Mouse (Mus musculus) embryonic facial prominence, embryonic 12.5 days (tissue): ENCODE results near the gene Rnf145. TPM values are rescaled to one million over a fixed set of nuclear protein-coding genes. Genes with fewer than 3 reads are reported as not detected.

Experiments
- ATAC-seq: fragments of 200-750 bp; cut with Nextera tagmentation; 2 replicates; pipeline ENCODE4 v1.8.0; 2017; ENCODE audit not compliant: insufficient number of reproducible peaks, insufficient read depth, low FRiP score, low TSS enrichment
- H3K27ac ChIP-seq: fragments of 300-500 bp; sonication (generic); 2 replicates; pipeline ENCODE4 v1.5.1; 2016; ENCODE audit warnings: mild to moderate bottlenecking
- H3K27me3 ChIP-seq: fragments of 300-500 bp; sonication (generic); 2 replicates; pipeline ENCODE4 v1.6.1; 2016; ENCODE audit warnings: mild to moderate bottlenecking, moderate library complexity
- H3K36me3 ChIP-seq: fragments of 300-500 bp; sonication (generic); 2 replicates; pipeline ENCODE4 v1.6.1; 2016; ENCODE audit warnings: mild to moderate bottlenecking
- H3K4me1 ChIP-seq: fragments of 300-500 bp; sonication (generic); 2 replicates; pipeline ENCODE4 v1.6.1; 2016
- H3K4me2 ChIP-seq: fragments of 300-500 bp; sonication (generic); replicated peaks from 2 replicates; pipeline ENCODE4 v1.6.1; 2016; ENCODE audit warnings: mild to moderate bottlenecking, moderate library complexity
- H3K4me3 ChIP-seq: fragments of 300-500 bp; sonication (generic); 2 replicates; pipeline ENCODE4 v1.5.1; 2016; ENCODE audit warnings: mild to moderate bottlenecking
- H3K9ac ChIP-seq: fragments of 300-500 bp; sonication (generic); 2 replicates; pipeline ENCODE4 v1.6.1; 2016; ENCODE audit warnings: mild to moderate bottlenecking, moderate library complexity
- H3K9me3 ChIP-seq: fragments of 300-500 bp; sonication (generic); 2 replicates; pipeline ENCODE4 v1.6.1; 2016; ENCODE audit warnings: mild to moderate bottlenecking, moderate library complexity
- WGBS: fragments of 180-500 bp; shearing (Covaris S2); methylation state at CpG from one replicate; pipeline ENCODE4 v1.1.7; 2016; 5-methylcytosine and 5-hydroxymethylcytosine counted together
- polyA plus RNA-seq: library from polyadenylated mRNA; unstranded; fragments of >200 nt; fragmentation: Nextera tagmentation; extraction: Ambion mirVana; gene quantifications from 2 replicates; pipeline ENCODE4 v1.2.1, GENCODE M21; 2016

Rnf145 gene
- polyA plus RNA-seq, 1 experiment from 2014 or later = 100 TPM

DNA sequence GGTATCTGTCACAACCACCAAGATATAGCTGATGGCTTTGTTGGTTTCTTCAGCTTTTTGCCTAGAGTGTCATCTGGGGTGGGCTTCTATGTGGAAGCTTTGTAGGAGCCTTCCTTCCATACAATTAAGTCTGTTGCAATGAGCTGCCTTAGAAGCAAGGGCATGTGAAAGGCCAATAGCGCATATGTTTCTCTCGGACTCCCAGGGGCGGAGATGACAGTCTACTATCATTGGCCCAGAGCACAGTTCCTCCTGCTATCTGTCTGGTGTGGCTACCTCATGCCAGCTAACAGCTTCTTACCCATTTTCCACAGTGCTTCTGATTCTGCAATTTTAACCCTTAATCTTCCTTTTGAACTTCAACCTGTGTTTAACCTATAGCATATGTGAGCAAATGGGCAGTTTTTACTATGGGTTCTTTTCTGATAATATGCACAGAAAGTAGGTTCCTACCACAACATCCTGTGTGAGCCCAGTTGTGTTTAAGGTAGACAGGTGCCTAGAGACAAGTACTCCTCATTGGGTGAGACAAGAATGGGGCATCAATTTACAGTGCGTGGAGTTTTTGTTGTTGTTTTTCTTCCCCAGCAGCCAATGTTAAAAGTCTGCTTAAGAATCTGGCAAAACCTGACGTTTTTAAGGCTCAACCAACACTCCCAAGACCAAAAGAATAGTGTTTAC is 24.0 kb upstream of the Rnf145 start:
- no peaks in the 10 kb centered on the region; the same call in 1 of the 2 replicates for H3K9me3 ChIP-seq
- H3K27me3 ChIP-seq = no peaks in the 10 kb centered on the region
- no peak for ATAC-seq

GRCm38 (mm10) chr11:44496217-44496616 is 22.5 kb upstream of the Rnf145 start:
- WGBS = 37% methylated on average over 3 of the region's 3 CpGs
- Histone ChIP-seq H3K4me3 (no peak overlapping the region), H3K4me1 (0 out of 2 replicates have a peak, but pooled peaks cover 7% of the 10 kb centered on the region), H3K36me3 (no peaks in the 10 kb centered on the region), H3K9me3 (no peaks in the 10 kb centered on the region; the same call in 1 of the 2 replicates), H3K27me3 (no peaks in the 10 kb centered on the region), H3K9ac (no peak overlapping the region), H3K27ac (no peak overlapping the region), H3K4me2 (no peak overlapping the region)
- ATAC-seq = no peak

More for the DNA sequence above, 24.0 kb upstream of the Rnf145 start:
- no peaks in the 10 kb centered on the region for H3K36me3 ChIP-seq
- 0 out of 2 replicates have a peak, but pooled peaks cover 7% of the 10 kb centered on the region for H3K4me1 ChIP-seq
- no peak overlapping the region for H3K4me2 ChIP-seq
- H3K4me3 ChIP-seq = no peak overlapping the region
- 81% methylated on average over 5 of the region's 5 CpGs for WGBS
- no peak overlapping the region for H3K9ac ChIP-seq
- no peak overlapping the region for H3K27ac ChIP-seq

- Histone ChIP-seq H3K27ac (no peak overlapping the region), H3K27me3 (no peaks in the 10 kb centered on the region), H3K4me2 (no peak overlapping the region), H3K36me3 (no peaks in the 10 kb centered on the region), H3K4me1 (0 out of 2 replicates have a peak, but pooled peaks cover 7% of the 10 kb centered on the region), H3K9me3 (no peaks in the 10 kb centered on the region), H3K9ac (no peak overlapping the region), H3K4me3 (no peak overlapping the region)
- 67% methylated on average over 13 of the region's 13 CpGs for WGBS
- no peak for ATAC-seq
These were observed 20.1 kb upstream of the Rnf145 start for GRCm38 (mm10) chr11:44498412-44499272.

DNA sequence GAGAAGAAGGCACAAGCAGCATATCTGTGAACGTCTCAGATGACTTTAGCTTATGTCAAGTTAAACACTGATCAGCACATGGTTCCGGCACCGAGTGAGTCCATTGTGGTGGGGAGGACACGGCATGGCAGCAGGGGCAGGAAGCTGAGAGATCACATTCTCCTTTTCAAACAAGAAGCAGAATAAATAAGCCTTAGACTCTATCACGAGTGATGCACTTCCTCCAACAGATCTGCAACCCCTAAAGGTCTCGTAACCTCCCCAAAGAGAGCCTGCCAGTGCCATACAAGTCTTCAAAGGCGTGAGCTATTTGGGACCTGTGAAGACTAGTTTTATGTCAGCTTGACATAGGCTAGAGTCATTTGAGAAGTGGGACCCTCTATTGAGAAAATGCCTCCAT is 17.8 kb upstream of the Rnf145 start:
- ATAC-seq = no peak
- 75% methylated on average over 7 of the region's 7 CpGs for whole genome bisulfite sequencing

GRCm38 (mm10) chr11:44501477-44501876 is 17.3 kb upstream of the Rnf145 start:
- ATAC-seq = no peak
- Histone ChIP-seq H3K27ac (no peak overlapping the region), H3K4me2 (no peak overlapping the region), H3K4me1 (0 out of 2 replicates have a peak, but pooled peaks cover under 1% of the 10 kb centered on the region), H3K9me3 (no peaks in the 10 kb centered on the region), H3K9ac (no peak overlapping the region), H3K27me3 (no peaks in the 10 kb centered on the region), H3K36me3 (no peaks in the 10 kb centered on the region), H3K4me3 (no peak overlapping the region)
- 90% methylated on average over 2 of the region's 2 CpGs for WGBS

More for the DNA sequence above, 17.8 kb upstream of the Rnf145 start:
- no peaks in the 10 kb centered on the region for H3K27me3 ChIP-seq
- no peak overlapping the region for H3K4me3 ChIP-seq
- H3K36me3 ChIP-seq = no peaks in the 10 kb centered on the region
- no peak overlapping the region for H3K9ac ChIP-seq
- H3K9me3 ChIP-seq = no peaks in the 10 kb centered on the region
- no peak overlapping the region for H3K27ac ChIP-seq
- no peak overlapping the region for H3K4me2 ChIP-seq
- 0 out of 2 replicates have a peak, but pooled peaks cover 6% of the 10 kb centered on the region for H3K4me1 ChIP-seq

DNA sequence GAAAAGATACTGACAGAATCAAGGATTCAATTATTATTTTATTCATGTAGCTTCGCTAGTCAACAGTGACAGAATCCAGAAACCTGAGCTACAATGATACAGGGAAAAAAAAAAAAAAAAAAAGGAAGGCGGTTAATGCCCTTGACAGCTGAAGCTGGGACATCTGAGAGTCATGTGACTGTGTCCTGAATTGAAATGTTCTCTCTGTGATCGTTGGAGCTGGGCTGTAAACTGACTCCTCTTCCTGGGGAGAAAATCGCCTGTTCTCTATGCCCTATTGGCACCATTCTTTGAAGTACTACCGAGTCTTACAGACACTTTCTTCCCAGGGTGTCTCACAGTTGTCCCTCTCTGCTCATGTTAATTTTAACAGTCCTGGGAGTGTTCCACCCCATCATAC is 15.8 kb upstream of the Rnf145 start:
- Histone ChIP-seq H3K4me1 (no peaks in the 10 kb centered on the region), H3K4me2 (no peak overlapping the region), H3K9me3 (no peaks in the 10 kb centered on the region), H3K27ac (no peak overlapping the region), H3K36me3 (no peaks in the 10 kb centered on the region), H3K9ac (no peak overlapping the region), H3K4me3 (no peak overlapping the region), H3K27me3 (no peaks in the 10 kb centered on the region)
- 20% methylated on average over 5 of the region's 5 CpGs for WGBS
- no peak for ATAC-seq

DNA sequence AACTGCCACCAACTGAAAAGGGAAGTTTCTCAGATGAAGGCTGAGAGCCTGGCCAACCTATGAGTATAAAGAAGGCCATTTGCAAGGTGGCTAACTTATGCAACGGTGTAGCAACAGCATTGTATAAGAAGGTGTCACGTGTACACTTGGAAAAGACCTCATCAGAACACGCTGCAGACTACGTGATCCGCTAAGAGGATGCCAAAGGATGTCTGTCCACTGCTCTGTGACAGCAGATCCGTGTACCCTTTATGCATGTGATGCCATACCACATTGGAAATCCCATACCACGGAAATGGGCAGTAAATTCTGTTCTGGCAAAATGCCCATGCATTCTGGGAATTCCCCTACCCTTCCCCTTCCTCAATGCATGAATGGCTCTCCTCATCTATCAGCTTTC is 14.6 kb upstream of the Rnf145 start:
- ATAC-seq = no peak
- WGBS = 90% methylated on average over 7 of the region's 7 CpGs

GRCm38 (mm10) chr11:44504761-44505160 is 14.0 kb upstream of the Rnf145 start:
- Histone ChIP-seq H3K9ac (no peak overlapping the region), H3K27ac (no peak overlapping the region), H3K36me3 (no peaks in the 10 kb centered on the region), H3K9me3 (no peaks in the 10 kb centered on the region), H3K4me3 (no peak overlapping the region), H3K4me1 (no peaks in the 10 kb centered on the region), H3K27me3 (no peaks in the 10 kb centered on the region), H3K4me2 (no peak overlapping the region)
- ATAC-seq = no peak
- WGBS = 85% methylated on average over 3 of the region's 3 CpGs

More for the DNA sequence above, 14.6 kb upstream of the Rnf145 start:
- H3K27me3 ChIP-seq = no peaks in the 10 kb centered on the region
- H3K9me3 ChIP-seq = no peaks in the 10 kb centered on the region
- no peaks in the 10 kb centered on the region for H3K36me3 ChIP-seq
- H3K27ac ChIP-seq = no peak overlapping the region
- H3K4me2 ChIP-seq = no peak overlapping the region
- H3K4me3 ChIP-seq = no peak overlapping the region
- H3K9ac ChIP-seq = no peak overlapping the region
- no peaks in the 10 kb centered on the region for H3K4me1 ChIP-seq

DNA sequence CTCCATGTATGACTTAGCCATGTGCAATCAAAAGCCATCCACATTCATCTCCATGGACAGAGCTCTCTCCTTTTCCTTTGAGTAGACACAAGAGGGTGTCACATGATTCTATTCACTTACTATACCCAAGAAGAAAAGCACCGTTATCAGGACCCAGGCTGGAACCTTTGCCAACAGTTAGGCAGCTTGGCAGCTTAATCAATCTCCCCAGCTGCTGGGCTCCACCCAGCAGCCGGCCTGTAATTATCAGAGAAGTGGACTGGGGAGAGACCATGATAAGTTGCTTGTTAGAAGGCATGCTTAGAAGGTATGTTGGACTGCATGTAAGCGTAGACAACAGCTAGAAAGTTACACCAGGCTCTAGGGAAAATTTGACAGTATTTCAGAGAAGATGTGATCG is 9.9 kb upstream of the Rnf145 start:
- H3K4me2 ChIP-seq = no peak overlapping the region
- WGBS = 73% methylated on average over 4 of the region's 4 CpGs
- no peaks in the 10 kb centered on the region for H3K4me1 ChIP-seq
- H3K36me3 ChIP-seq = no peaks in the 10 kb centered on the region
- H3K27me3 ChIP-seq = no peaks in the 10 kb centered on the region
- no peak overlapping the region for H3K9ac ChIP-seq
- H3K27ac ChIP-seq = no peak overlapping the region
- H3K4me3 ChIP-seq = no peak overlapping the region
- H3K9me3 ChIP-seq = no peaks in the 10 kb centered on the region
- no peak for ATAC-seq

GRCm38 (mm10) chr11:44509906-44510305 is 8.9 kb upstream of the Rnf145 start:
- no peaks in the 10 kb centered on the region for H3K4me1 ChIP-seq
- no peaks in the 10 kb centered on the region for H3K36me3 ChIP-seq
- H3K4me2 ChIP-seq = no peak overlapping the region
- ATAC-seq = no peak
- H3K27me3 ChIP-seq = no peaks in the 10 kb centered on the region
- no peak overlapping the region for H3K4me3 ChIP-seq
- H3K9me3 ChIP-seq = no peaks in the 10 kb centered on the region
- no peak overlapping the region for H3K27ac ChIP-seq
- 86% methylated on average over 2 of the region's 2 CpGs for WGBS
- no peak overlapping the region for H3K9ac ChIP-seq

DNA sequence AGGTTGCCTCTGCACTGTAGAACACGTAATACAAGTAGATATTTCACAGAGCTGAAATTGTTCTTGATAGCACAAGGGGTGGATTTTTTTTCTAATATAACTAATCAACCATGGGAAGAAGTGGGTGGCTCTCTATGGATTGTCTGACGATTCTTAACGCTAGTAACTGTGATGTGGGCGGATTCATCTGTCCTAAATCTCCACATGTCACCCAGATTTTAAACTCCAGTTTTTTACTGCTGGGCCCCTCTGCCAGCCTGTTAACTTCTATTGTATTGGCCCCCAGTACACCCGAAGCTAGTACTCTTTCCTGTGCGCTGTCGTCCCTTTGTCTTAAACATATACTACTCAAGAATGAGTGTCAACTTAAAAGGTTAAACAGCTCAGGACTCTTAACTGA is 8.4 kb upstream of the Rnf145 start:
- ATAC-seq = no peak
- 85% methylated on average over 7 of the region's 7 CpGs for WGBS

More for the DNA sequence above, 8.4 kb upstream of the Rnf145 start:
- Histone ChIP-seq H3K9ac (no peak overlapping the region), H3K9me3 (no peaks in the 10 kb centered on the region), H3K4me3 (no peak overlapping the region), H3K4me2 (no peak overlapping the region), H3K27me3 (no peaks in the 10 kb centered on the region), H3K36me3 (no peaks in the 10 kb centered on the region), H3K4me1 (no peaks in the 10 kb centered on the region), H3K27ac (no peak overlapping the region)
